Mouse (Mus musculus): ENCODE measurements around the gene Stxbp6. TPM values are rescaled to one million over a fixed set of nuclear protein-coding genes. Genes with fewer than 3 reads are reported as not detected.

Gene Stxbp6
- total RNA-seq, 2 experiments from 2014 or later = 4.3 to 18.3 TPM

DNA sequence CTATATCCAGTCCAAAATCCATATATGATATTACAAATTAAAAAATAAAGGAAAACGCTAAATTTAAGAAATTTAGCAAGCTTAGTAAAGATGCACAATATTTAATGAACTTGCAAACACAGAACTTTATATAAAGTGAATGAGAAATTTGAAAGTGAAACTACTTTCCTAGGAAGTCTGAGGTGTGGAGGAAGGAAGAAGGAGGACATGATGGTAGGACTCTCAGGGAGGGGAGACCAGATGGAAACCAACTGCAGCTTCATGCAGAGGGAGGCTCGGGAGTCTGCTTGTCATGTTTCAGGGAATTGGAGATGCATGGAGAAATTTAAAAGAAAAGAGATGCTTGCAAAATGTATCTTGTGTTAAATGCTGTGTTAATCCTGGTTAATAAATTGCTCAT is 233.9 kb downstream of the Stxbp6 start:
- no peak for ATAC-seq (replicated peaks; ENCODE audit: poor library complexity)

DNA sequence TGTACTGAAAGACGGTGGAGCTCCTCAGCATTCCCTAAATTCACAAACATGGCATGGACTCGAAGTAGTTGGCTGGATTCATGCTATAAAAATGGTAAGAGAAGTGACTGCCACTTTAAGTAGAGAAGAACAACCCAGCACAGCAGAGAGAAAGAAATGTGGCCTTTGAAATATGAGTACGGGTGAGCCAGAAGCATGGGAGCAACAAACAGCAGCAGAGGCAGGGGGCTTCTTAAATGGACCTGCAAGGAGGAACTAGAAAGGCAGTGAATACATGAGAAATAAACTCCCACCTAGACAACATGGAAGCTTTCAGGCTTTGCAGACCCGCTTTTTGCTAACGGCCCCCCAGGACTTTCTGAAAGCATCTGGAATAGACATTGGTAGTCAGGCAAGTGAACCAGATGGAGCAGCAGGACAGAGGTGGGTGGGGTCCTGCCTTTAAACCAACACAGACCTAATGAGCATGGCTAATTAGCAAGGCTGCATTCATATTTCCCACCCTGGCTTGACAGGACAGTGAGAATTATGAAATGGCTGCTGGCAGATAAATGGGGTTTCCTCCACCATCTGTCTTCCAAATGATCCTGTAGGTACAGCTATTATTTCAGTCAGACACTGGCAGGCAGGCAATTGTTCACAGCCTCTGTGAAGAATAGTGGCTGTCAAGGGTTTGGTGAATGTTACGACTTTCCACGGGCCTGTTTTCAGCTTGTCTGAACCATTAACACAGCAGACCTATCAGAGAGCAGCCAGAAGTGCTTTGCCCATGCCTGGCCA is 234.7 kb downstream of the Stxbp6 start:
- ATAC-seq (replicated peaks; ENCODE audit: poor library complexity) = no peak

DNA sequence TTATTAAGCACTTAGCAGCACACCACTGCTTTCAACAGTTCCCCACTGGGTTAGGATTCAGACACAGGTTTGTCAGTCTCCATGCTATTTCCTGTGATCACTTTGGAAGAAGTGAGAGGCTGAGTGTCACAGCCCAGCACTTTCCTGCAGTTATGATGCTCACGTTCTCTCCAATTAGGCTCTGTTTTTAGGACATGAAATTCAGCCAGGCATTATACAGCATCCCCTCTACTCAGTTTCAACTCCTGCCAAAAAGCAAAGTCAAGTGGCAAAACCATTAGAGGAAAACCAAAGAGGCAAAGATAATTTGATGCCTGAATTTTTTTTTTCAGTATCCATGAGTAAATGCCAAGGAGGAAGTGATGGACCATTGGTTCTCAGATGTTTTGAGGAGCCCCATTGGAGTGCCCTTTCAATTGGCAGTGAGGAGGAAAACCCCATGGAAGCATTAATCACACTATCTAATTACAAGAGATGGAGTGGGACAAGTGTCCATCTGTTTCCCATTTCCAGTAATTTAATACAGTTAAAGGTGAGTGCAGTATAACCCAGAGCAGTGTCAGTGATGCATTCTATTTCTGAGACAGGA is 238.5 kb downstream of the Stxbp6 start:
- ATAC-seq (replicated peaks; ENCODE audit: poor library complexity) = no peak

DNA sequence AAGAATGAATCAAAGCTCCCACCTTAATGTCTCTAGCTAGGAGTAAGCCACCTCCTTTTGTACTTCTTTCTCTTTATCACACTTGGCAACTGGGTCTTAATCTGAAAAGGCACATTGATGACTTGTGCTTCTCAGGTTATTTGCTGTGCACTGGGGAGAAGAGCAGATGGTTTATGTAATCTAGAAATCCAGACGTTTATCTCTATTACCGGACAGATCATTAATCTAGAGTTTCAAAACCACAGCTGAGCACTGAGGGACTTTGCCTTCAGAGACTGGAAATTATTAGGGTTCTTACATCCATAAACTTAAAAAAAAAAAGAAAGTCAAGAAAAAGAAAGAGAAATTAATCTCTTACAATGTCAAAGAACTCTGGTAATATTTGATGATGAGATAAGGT is 262.6 kb downstream of the Stxbp6 start:
- no peak for ATAC-seq (replicated peaks; ENCODE audit: poor library complexity)

- ATAC-seq (replicated peaks; ENCODE audit: poor library complexity) = no peak
Measured at GRCm38 (mm10) chr12:44804213-44804612, 270.3 kb downstream of the Stxbp6 start.
